Mouse (Mus musculus) testis, adult 2 months (tissue): Measurements from ENCODE around the gene Pde4d.

Experiments
- CTCF ChIP-seq: fragments of 200-500 bp; IDR thresholded peaks from 2 replicates; pipeline ENCODE4 v1.5.1; 2012; ENCODE audit warnings: low read depth, mild to moderate bottlenecking, inconsistent platforms, low read length, moderate library complexity; ENCODE audit not compliant: control insufficient read depth, insufficient read depth, insufficient replicate concordance
- POLR2A ChIP-seq: fragments of 200-500 bp; IDR thresholded peaks from 2 replicates; pipeline ENCODE4 v1.6.1; 2012; ENCODE audit warnings: low read depth, mild to moderate bottlenecking, inconsistent platforms, low read length, moderate library complexity; ENCODE audit not compliant: control insufficient read depth

GRCm38 (mm10) chr13:109891194-109891909, 1441.6 kb downstream of the Pde4d start:
- TF ChIP-seq POLR2A, result no peak
- no peak for TF ChIP-seq CTCF
